Mouse (Mus musculus): Measurements from ENCODE around the gene Ier3.

DNA sequence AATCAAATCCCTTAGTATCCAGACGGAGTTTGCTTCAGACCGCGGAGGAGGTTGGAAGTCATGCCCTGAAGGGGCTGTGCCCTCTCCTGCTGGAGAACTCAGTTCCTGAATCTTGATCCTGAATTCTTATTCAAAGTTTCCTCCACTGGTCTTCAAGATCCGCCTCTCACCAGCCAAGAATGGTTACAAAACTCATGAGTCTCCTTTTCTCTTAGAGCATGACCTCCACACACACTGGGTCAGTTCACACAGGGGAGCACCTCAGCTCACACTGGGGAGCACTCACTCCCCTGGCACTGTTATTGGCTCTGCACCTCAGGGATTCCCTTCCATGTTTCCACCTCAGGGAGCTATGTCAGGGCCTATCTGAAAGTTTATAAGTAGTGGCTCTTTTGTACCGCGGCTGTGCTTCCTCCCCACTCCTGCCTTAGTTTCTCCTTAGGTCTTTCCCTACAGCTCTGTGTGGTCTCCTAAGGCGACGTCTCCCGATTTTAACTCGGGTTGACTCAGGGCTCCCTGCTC lies 43.4 kb downstream of the Ier3 start:
- TF ChIP-seq CTCF (IDR thresholded peaks at IDR 0.05; ENCODE audit: control insufficient read depth, insufficient read depth, insufficient replicate concordance, low read depth, low read length) (no peak), POLR2A (IDR thresholded peaks at IDR 0.05; ENCODE audit: control insufficient read depth, low read depth, low read length) (no peak)

All from testis, adult 2 months (tissue).